Mouse (Mus musculus) heart, postnatal 0 days (tissue): ENCODE data around the gene Hnrnpa2b1. TPM values are rescaled to one million over a fixed set of nuclear protein-coding genes. Genes with fewer than 3 reads are reported as not detected.
A peak's percentile ranks its signal among the peaks of the same experiment; 100 is the strongest.

Experiments used
- ATAC-seq: fragments of 200-750 bp; cut with Nextera tagmentation; 2 replicates; pipeline ENCODE4 v1.8.0; 2017; ENCODE audit warnings: low read depth, moderate number of reproducible peaks, moderate library complexity; ENCODE audit not compliant: insufficient read depth
- DNase-seq: peaks from one replicate; pipeline ENCODE4 v3.0.0-alpha.2; 2016; ENCODE audit warnings: low spot score
- H3K27ac ChIP-seq: fragments of 300-500 bp; sonication (generic); 2 replicates; pipeline ENCODE4 v1.5.1; 2014; ENCODE audit warnings: low read depth, mild to moderate bottlenecking
- H3K27me3 ChIP-seq: fragments of 300-500 bp; sonication (generic); 2 replicates; pipeline ENCODE4 v1.6.1; 2014; ENCODE audit warnings: low read length, mixed read lengths; ENCODE audit not compliant: control insufficient read depth, insufficient read depth
- H3K36me3 ChIP-seq: fragments of 300-500 bp; sonication (generic); replicated peaks from 2 replicates; pipeline ENCODE4 v1.6.1; 2014; ENCODE audit warnings: low read length, mixed read lengths; ENCODE audit not compliant: control insufficient read depth, insufficient read depth
- H3K4me1 ChIP-seq: fragments of 300-500 bp; sonication (generic); 2 replicates; pipeline ENCODE4 v1.6.1; 2014; ENCODE audit warnings: antibody characterized with exemption; ENCODE audit not compliant: control insufficient read depth, insufficient read depth
- H3K4me2 ChIP-seq: fragments of 300-500 bp; sonication (generic); 2 replicates; pipeline ENCODE4 v1.6.1; 2014; ENCODE audit warnings: low read depth, mild to moderate bottlenecking, low read length, moderate library complexity
- H3K4me3 ChIP-seq: fragments of 300-500 bp; sonication (generic); 2 replicates; pipeline ENCODE4 v1.5.1; 2014; ENCODE audit warnings: low read depth, low read length
- H3K9ac ChIP-seq: fragments of 300-500 bp; sonication (generic); replicated peaks from 2 replicates; pipeline ENCODE4 v1.6.1; 2014; ENCODE audit warnings: low read depth, low read length, mixed read lengths
- H3K9me3 ChIP-seq: fragments of 300-500 bp; sonication (generic); replicated peaks from 2 replicates; pipeline ENCODE4 v1.6.1; 2016; ENCODE audit warnings: low read length; ENCODE audit not compliant: control insufficient read depth
- CTCF ChIP-seq: IDR thresholded peaks from 2 replicates; pipeline ENCODE4 v1.5.1; 2016; ENCODE audit warnings: antibody characterized with exemption, control low read depth, low read depth
- EP300 ChIP-seq: IDR thresholded peaks from 2 replicates; pipeline ENCODE4 v1.6.1; 2016; ENCODE audit warnings: antibody characterized with exemption, low read depth
- WGBS: fragments of 180-500 bp; shearing (Covaris S2); extraction: QIAGEN DNeasy Blood & Tissue Kit; methylation state at CpG from one replicate; pipeline ENCODE4 v1.1.7; 2014; 5-methylcytosine and 5-hydroxymethylcytosine counted together
- polyA plus RNA-seq: library from polyadenylated mRNA; unstranded; fragments of >200 nt; fragmentation: Nextera tagmentation; extraction: Ambion mirVana; gene quantifications from 2 replicates; pipeline ENCODE4 v1.2.1, GENCODE M21; 2015
- total RNA-seq: library from RNA; depleted of rRNA; stranded (reverse); fragments of >200 nt; gene quantifications from 2 replicates; pipeline ENCODE4 v1.2.3, GENCODE M21; 2014; ENCODE audit warnings: low replicate concordance

Gene Hnrnpa2b1
- total and polyA plus RNA-seq, 2 experiments from 2014 or later = 171 to 775 TPM

- WGBS = 86% methylated on average over 4 of the region's 4 CpGs
- DNase-seq (no peak), ATAC-seq (no peak)
- no peak for TF ChIP-seq CTCF
- TF ChIP-seq EP300 = no peak
- Histone ChIP-seq H3K4me2 (no peak overlapping the region), H3K4me3 (no peak overlapping the region), H3K36me3 (peaks cover 76% of the 10 kb centered on the region), H3K27ac (no peak overlapping the region), H3K27me3 (no peaks in the 10 kb centered on the region), H3K9me3 (no peaks in the 10 kb centered on the region), H3K4me1 (no peaks in the 10 kb centered on the region), H3K9ac (no peak overlapping the region)
Observed at GRCm38 (mm10) chr6:51479136-51479731, 9.5 kb upstream of the Hnrnpa2b1 start.

DNA sequence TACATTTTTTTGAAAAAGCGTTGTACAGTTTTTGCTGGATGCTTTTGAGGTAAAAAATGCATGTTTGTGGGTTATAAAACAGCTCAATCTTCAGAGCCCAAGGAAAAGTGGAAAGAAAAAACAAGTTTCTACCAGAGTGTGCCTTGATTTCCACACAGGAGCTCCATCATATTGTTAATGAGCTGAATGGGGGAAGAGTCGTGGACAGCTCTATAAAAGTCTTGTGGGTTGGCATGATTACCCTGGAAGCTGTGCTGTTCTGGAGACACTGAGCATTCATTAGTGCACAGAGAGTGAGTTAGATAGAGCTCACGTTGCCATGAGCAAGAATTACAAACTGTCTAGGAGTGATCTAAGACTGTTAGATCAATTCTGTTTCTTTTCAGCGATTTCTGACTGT lies 2.5 kb upstream of the Hnrnpa2b1 start:
- Histone ChIP-seq H3K4me3 (peak overlapping the region; percentile 99; the same call in 1 of the 2 replicates), H3K27ac (no peak overlapping the region), H3K9ac (0 out of 2 replicates have a peak overlapping the region, but pooled peaks have one; percentile 97), H3K4me1 (peaks cover 5% of the 10 kb centered on the region; the same call in 1 of the 2 replicates), H3K9me3 (no peaks in the 10 kb centered on the region), H3K36me3 (peaks cover 26% of the 10 kb centered on the region), H3K4me2 (peak overlapping the region; percentile 75), H3K27me3 (no peaks in the 10 kb centered on the region)
- WGBS = 46% methylated on average over 4 of the region's 4 CpGs
- ATAC-seq = no peak
- no peak for DNase-seq
- TF ChIP-seq EP300 = no peak
- no peak for TF ChIP-seq CTCF

DNA sequence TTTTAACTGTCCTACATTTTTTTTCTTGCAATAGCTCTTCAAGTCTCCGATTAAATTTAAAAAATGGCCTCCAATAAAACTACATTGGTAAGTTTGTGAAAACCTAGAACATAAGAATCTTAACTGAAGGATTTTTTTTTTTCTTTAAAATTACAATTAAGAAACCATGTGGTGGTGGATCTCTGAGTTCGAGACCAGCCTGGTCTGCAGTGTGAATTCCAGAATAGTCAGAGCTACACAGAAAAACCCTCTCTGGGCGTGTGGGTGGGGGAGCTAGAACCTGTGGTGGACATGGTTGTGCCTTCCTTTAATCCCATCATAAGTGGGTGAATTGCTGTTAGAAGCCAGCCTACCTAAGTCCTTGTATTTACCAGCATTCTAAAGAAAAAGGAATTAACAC lies 2.1 kb upstream of the Hnrnpa2b1 start:
- Histone ChIP-seq H3K4me2 (peak overlapping the region; percentile 75), H3K27ac (no peak overlapping the region), H3K36me3 (peaks cover 25% of the 10 kb centered on the region), H3K4me1 (peaks cover 9% of the 10 kb centered on the region), H3K27me3 (no peaks in the 10 kb centered on the region), H3K9ac (0 out of 2 replicates have a peak overlapping the region, but pooled peaks have one; percentile 97), H3K9me3 (no peaks in the 10 kb centered on the region), H3K4me3 (peak overlapping the region; percentile 99)
- DNase-seq (no peak), ATAC-seq (no peak)
- TF ChIP-seq CTCF (no peak), EP300 (no peak)
- WGBS = 18% methylated on average over 3 of the region's 3 CpGs

- peak overlapping the region; percentile 75 for H3K4me2 ChIP-seq
- peak overlapping the region; percentile 97 for H3K9ac ChIP-seq
- H3K4me1 ChIP-seq = peaks cover 15% of the 10 kb centered on the region
- H3K4me3 ChIP-seq = peak overlapping the region; percentile 99
- TF ChIP-seq EP300 (no peak), CTCF (no peak)
- peak overlapping the region; percentile 100 for H3K27ac ChIP-seq
- H3K9me3 ChIP-seq = no peaks in the 10 kb centered on the region
- H3K36me3 ChIP-seq = peaks cover 27% of the 10 kb centered on the region
- no peak for DNase-seq
- H3K27me3 ChIP-seq = no peaks in the 10 kb centered on the region
- whole genome bisulfite sequencing = 0% methylated on average over 10 of the region's 10 CpGs
- no peak for ATAC-seq
Observed at GRCm38 (mm10) chr6:51471179-51471505, 1.4 kb upstream of the Hnrnpa2b1 start.

- H3K9me3 ChIP-seq = no peaks in the 10 kb centered on the region
- H3K27ac ChIP-seq = peak within 1 kb of the TSS; percentile 100
- no peak for TF ChIP-seq CTCF
- no peak for TF ChIP-seq EP300
- DNase-seq = peak; percentile 90
- H3K4me2 ChIP-seq = peak within 1 kb of the TSS; percentile 75
- peak within 1 kb of the TSS; percentile 99 for H3K4me3 ChIP-seq
- WGBS = under 1% methylated on average over 61 of the region's 99 CpGs
- peak; percentile 79 for ATAC-seq
- H3K9ac ChIP-seq = peak within 1 kb of the TSS; percentile 100
- peaks cover 27% of the 10 kb centered on the region for H3K36me3 ChIP-seq
- no peaks in the 10 kb centered on the region for H3K27me3 ChIP-seq
- H3K4me1 ChIP-seq = peaks cover 21% of the 10 kb centered on the region
Observed at GRCm38 (mm10) chr6:51470311-51471178, 851 bp upstream of the Hnrnpa2b1 start, which contains the start of gene Cbx3. Cbx3 (plus strand) TSS chr6:51470360.
